Mouse (Mus musculus) heart, embryonic 16.5 days (tissue): ENCODE results near the gene Rtn4ip1. TPM values are rescaled to one million over a fixed set of nuclear protein-coding genes. Genes with fewer than 3 reads are reported as not detected.

Source experiments
- ATAC-seq: fragments of 200-750 bp; cut with Nextera tagmentation; replicated peaks from 2 replicates; pipeline ENCODE4 v1.8.0; 2017; ENCODE audit warnings: moderate number of reproducible peaks; ENCODE audit not compliant: insufficient read depth, low FRiP score; ENCODE audit errors: extremely low read depth
- H3K27ac ChIP-seq: fragments of 300-500 bp; sonication (generic); 2 replicates; pipeline ENCODE4 v1.5.1; 2014; ENCODE audit warnings: mild to moderate bottlenecking, low read length, control low read depth, moderate library complexity
- H3K27me3 ChIP-seq: fragments of 300-500 bp; sonication (generic); 2 replicates; pipeline ENCODE4 v1.6.1; 2014; ENCODE audit warnings: low read length, mixed read lengths; ENCODE audit not compliant: control insufficient read depth, insufficient read depth
- H3K36me3 ChIP-seq: fragments of 300-500 bp; sonication (generic); 2 replicates; pipeline ENCODE4 v1.6.1; 2014; ENCODE audit not compliant: control insufficient read depth, insufficient read depth
- H3K4me1 ChIP-seq: fragments of 300-500 bp; sonication (generic); 2 replicates; pipeline ENCODE4 v1.6.1; 2014; ENCODE audit warnings: low read length, mixed read lengths; ENCODE audit not compliant: control insufficient read depth, insufficient read depth
- H3K4me2 ChIP-seq: fragments of 300-500 bp; sonication (generic); 2 replicates; pipeline ENCODE4 v1.6.1; 2014; ENCODE audit warnings: low read depth, mild to moderate bottlenecking, control low read depth, low read length
- H3K4me3 ChIP-seq: fragments of 300-500 bp; sonication (generic); 2 replicates; pipeline ENCODE4 v1.5.1; 2014; ENCODE audit warnings: mild to moderate bottlenecking, control low read depth, low read length
- H3K9ac ChIP-seq: fragments of 300-500 bp; sonication (generic); 2 replicates; pipeline ENCODE4 v1.6.1; 2014; ENCODE audit warnings: low read length, control low read depth
- H3K9me3 ChIP-seq: fragments of 300-500 bp; sonication (generic); replicated peaks from 2 replicates; pipeline ENCODE4 v1.6.1; 2016; ENCODE audit warnings: low read length; ENCODE audit not compliant: control insufficient read depth
- WGBS: fragments of 180-500 bp; shearing (Covaris S2); extraction: QIAGEN DNeasy Blood & Tissue Kit; methylation state at CpG from one replicate; pipeline ENCODE4 v1.1.7; 2014; 5-methylcytosine and 5-hydroxymethylcytosine counted together
- polyA plus RNA-seq: library from polyadenylated mRNA; unstranded; fragments of >200 nt; fragmentation: Nextera tagmentation; extraction: Ambion mirVana; gene quantifications from 2 replicates; pipeline ENCODE4 v1.2.1, GENCODE M21; 2015

Gene Rtn4ip1
- polyA plus RNA-seq, 1 experiment from 2014 or later = 39.2 TPM

- Histone ChIP-seq H3K9me3 (no peaks in the 10 kb centered on the region), H3K27ac (no peak overlapping the region), H3K4me3 (peak overlapping the region; percentile 68), H3K4me1 (peaks cover 9% of the 10 kb centered on the region), H3K36me3 (no peaks in the 10 kb centered on the region), H3K27me3 (peaks cover 58% of the 10 kb centered on the region), H3K9ac (peak overlapping the region; percentile 66), H3K4me2 (peak overlapping the region; percentile 77)
- WGBS = 3% methylated on average over 11 of the region's 11 CpGs
- no peak for ATAC-seq
Observed at GRCm38 (mm10) chr10:44002995-44003524, 101.5 kb downstream of the Rtn4ip1 start.

GRCm38 (mm10) chr10:44003551-44004151 is 102.0 kb downstream of the Rtn4ip1 start:
- H3K36me3 ChIP-seq = no peaks in the 10 kb centered on the region
- H3K9me3 ChIP-seq = no peaks in the 10 kb centered on the region
- peak overlapping the region; percentile 77 for H3K4me2 ChIP-seq
- ATAC-seq = no peak
- no peak overlapping the region for H3K27ac ChIP-seq
- peaks cover 60% of the 10 kb centered on the region for H3K27me3 ChIP-seq
- H3K9ac ChIP-seq = peak overlapping the region; percentile 66
- peak overlapping the region; percentile 68 for H3K4me3 ChIP-seq
- H3K4me1 ChIP-seq = peaks cover 9% of the 10 kb centered on the region
- WGBS = under 1% methylated on average over 68 of the region's 68 CpGs

DNA sequence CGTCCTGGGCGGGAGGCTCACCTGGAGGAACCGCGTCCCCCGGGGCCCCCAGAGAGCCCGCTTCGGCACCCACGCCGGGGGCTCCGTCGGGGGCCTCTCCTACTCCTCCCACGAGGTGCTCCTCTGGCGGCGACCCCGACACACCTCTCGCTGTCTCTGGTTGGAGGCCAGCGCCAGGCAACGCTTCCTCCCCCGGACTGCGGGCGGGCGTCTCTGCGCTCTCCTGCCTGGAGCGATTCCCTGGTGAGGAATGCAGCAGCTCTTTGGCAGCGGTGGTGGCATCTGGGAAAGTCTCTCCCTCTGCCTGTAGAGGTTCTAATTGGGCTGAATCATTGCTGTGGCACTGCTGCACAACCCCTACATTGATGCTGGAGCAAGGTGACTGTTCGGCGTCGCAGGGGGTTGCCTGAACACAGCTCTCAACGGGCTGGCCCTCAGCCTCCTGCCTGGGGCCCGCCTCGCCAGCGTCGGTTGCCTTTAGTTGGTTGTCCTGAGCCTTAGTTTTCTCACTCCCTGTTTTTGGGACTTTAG is 102.7 kb downstream of the Rtn4ip1 start:
- no peaks in the 10 kb centered on the region for H3K36me3 ChIP-seq
- no peaks in the 10 kb centered on the region for H3K9me3 ChIP-seq
- ATAC-seq = no peak
- peak overlapping the region; percentile 77 for H3K4me2 ChIP-seq
- 2% methylated on average over 33 of the region's 33 CpGs for WGBS
- H3K4me3 ChIP-seq = peak overlapping the region; percentile 68
- peak overlapping the region; percentile 66; the same call in 1 of the 2 replicates for H3K9ac ChIP-seq
- H3K4me1 ChIP-seq = peaks cover 9% of the 10 kb centered on the region
- H3K27me3 ChIP-seq = peaks cover 60% of the 10 kb centered on the region
- no peak overlapping the region for H3K27ac ChIP-seq

DNA sequence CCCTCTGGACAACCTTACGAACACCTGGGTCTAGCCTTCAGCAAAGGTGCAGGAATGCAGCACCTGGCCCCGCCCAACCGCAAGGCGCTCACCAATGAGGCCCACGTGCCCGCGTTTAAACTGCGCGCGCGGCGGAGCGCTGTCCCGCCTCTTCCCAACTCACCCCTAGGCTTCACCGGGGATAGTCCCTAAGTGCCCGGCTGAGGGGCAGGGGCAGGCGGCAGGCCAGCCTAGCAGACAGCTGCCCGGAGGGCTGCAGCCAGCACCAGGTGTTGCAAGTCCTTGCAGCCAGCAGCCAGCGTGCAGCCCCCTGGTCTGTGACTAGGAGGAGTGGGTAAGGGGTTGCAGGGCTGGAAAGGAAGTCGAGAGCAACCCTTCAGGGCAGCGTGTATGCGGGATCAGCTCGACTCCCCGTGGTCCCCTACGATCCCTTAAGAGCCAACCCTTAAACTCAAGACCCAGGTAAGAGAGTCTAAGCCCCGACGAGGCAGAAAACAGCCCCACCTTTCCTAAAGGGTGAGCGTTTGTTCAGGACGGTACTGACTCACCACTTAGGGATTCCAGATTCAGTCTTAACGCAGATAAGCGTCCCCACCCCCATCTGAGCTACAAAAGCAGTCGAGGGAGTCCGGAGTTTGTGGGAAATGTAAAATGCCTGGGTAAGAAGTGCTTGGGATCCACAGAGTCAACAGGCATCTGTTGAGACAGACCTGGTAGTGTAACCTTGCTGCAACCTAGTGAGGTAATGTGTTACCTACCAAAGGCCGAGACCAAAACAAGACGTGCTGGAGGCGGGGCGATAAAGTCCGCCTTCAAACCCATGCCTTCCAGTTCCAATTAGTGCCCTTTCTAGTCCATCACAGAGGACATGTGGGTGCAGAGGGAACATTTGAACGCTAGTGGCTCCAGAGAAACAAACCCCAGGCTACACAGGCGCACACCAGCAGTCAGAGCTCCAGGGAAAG is 104.4 kb downstream of the Rtn4ip1 start:
- peak overlapping the region; percentile 61 for H3K4me2 ChIP-seq
- no peaks in the 10 kb centered on the region for H3K36me3 ChIP-seq
- H3K4me3 ChIP-seq = peak overlapping the region; percentile 45
- 3% methylated on average over 40 of the region's 40 CpGs for WGBS
- no peaks in the 10 kb centered on the region for H3K9me3 ChIP-seq
- peaks cover 9% of the 10 kb centered on the region for H3K4me1 ChIP-seq
- ATAC-seq = no peak
- H3K9ac ChIP-seq = no peak overlapping the region
- H3K27me3 ChIP-seq = peaks cover 54% of the 10 kb centered on the region
- H3K27ac ChIP-seq = no peak overlapping the region

Other genes starting within 250 kb of the Rtn4ip1 start
- 29.9 and 30.8 TPM in 2 replicates for gene Qrsl1, start 62 bp upstream of the Rtn4ip1 start, polyA plus RNA-seq
- gene Crybg1, start 247.0 kb downstream of the Rtn4ip1 start, polyA plus RNA-seq = 0.22 and 0.42 TPM in 2 replicates